Mouse (Mus musculus) spleen, adult 2 months (tissue): ENCODE data around the gene Gdf7.

Experiments
- CTCF ChIP-seq: fragments of 200-500 bp; IDR thresholded peaks from 2 replicates; pipeline ENCODE4 v1.5.1; 2011; ENCODE audit warnings: mild to moderate bottlenecking, inconsistent platforms; ENCODE audit not compliant: insufficient read depth, insufficient read length, insufficient replicate concordance; ENCODE audit errors: extremely low read depth
- POLR2A ChIP-seq: fragments of 200-500 bp; IDR thresholded peaks from 2 replicates; pipeline ENCODE4 v1.6.1; 2011; ENCODE audit warnings: low read depth, low read length, inconsistent platforms

- TF ChIP-seq CTCF, result no peak
- no peak for TF ChIP-seq POLR2A
These were observed 37.2 kb upstream of the Gdf7 start for GRCm38 (mm10) chr12:8338918-8339317.
